Mouse (Mus musculus) lung, postnatal 10 days (tissue): Measurements from ENCODE around the gene Dnajc2.
A peak's percentile ranks its signal among the peaks of the same experiment; 100 is the strongest.
"Not testable (repeated sequence)": the region's sequence is repeated elsewhere in the genome, so short reads cannot be mapped to it uniquely, and the experiment has no call there.

Experiments used
- DNase-seq: peaks from one replicate; pipeline ENCODE4 v3.0.0; 2021

Gene Dnajc2

DNA sequence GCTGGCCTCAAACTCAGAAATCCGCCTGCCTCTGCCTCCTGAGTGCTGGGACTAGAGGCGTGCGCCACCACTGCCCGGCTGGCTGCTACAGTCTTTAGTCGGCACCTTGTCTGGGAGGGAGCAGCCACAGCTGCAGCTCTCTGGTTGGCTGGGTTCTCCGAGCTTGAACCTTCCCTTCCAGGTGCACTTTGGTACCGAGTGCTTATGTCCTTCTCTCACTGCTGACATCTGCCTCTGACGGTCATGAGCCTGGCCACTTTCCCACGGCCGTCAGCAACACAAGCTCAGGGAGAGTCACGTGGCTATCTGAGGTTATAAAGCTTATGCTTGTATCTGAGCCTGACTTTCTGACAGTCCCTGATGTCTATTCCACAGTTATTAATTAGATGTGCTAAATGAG lies 45.9 kb downstream of the Dnajc2 start:
- no peak for DNase-seq

- DNase-seq, result no peak
These were observed 47.4 kb downstream of the Dnajc2 start for GRCm38 (mm10) chr5:21737620-21738019.

GRCm38 (mm10) chr5:21736956-21737585 lies 48.0 kb downstream of the Dnajc2 start, which contains the start of gene Pmpcb:
TSS of gene Pmpcb (plus strand) at chr5:21737141.
- peak; percentile 92 for DNase-seq

DNA sequence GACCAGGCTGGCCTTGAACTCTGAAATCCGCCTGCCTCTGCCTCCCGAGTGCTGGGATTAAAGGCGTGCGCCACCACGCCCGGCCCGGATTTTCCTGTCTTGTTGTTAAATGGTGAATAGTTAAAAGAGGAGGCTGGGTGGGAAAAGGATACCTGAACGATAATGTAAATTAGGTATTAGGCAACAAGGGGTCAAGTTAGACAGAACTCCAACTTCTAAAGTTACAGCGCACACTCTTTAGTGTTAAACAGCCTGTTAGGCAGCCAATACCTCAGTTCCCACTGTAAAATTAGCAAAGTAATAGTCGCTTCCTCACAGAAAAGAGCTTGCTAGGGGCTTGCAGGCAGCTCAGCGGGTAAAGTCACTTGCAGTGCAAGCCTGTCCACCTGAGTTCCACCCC lies 49.0 kb downstream of the Dnajc2 start:
- no peak for DNase-seq

- peak; percentile 84 for DNase-seq
These were observed 49.5 kb downstream of the Dnajc2 start for GRCm38 (mm10) chr5:21735584-21735983.

DNA sequence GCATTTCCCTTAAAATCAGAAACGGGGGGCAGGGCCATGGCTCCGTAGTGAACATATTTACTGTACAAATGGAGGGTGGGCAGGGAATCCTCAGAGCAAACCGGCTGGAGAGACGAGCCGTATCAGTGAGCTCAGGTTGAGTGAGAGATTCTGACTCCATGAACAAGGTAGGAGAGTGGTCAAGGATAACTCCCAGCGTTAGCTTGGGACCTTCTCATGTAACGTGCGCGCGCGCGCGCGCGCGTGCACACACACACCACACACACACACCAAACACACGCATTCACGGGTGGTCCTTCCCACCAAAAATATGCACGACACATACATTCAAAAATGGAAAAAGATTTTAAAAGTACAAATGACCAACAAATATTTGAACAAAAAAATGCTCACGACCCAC lies 50.0 kb downstream of the Dnajc2 start:
- DNase-seq, result no peak

DNA sequence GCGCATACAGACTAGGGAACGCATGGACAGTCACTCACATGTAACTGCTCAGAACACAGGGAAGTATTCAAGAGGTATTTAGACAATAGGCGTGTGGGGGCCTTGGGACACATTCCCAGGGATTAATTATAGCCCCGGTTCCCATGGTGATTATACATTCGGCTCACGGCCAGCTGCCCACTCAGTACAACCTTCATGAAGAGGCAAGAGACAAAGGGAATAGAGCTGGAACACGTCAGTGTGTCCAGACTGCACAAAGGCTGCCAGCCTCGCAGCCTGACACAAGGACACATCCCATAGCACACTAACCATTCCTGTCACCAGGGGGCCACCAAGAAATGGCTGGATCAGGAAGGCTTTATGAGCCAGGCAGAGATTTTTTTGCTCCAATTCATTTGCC lies 52.1 kb downstream of the Dnajc2 start:
- peak; percentile 79 for DNase-seq

GRCm38 (mm10) chr5:21732177-21732911 lies 52.7 kb downstream of the Dnajc2 start:
- DNase-seq, result no peak

DNA sequence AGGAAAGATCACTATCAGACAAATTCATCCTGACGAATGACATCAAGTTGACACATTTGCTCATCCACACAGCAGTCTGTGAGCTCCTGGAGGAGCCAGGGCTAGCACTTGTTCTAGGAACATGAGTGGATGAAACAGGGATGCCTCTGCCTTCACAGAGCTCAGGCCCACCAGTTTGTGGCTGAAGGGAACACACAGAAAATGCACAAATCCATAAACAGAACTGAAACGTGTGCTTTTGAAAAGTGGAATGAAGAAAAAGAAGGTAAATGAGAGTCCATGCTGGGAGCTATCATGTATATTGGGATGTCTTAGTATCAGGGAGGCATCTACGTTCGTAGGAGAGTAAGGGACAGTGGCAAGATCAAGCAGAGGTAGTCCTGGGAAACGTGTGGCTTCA lies 55.9 kb downstream of the Dnajc2 start:
- no peak for DNase-seq

DNA sequence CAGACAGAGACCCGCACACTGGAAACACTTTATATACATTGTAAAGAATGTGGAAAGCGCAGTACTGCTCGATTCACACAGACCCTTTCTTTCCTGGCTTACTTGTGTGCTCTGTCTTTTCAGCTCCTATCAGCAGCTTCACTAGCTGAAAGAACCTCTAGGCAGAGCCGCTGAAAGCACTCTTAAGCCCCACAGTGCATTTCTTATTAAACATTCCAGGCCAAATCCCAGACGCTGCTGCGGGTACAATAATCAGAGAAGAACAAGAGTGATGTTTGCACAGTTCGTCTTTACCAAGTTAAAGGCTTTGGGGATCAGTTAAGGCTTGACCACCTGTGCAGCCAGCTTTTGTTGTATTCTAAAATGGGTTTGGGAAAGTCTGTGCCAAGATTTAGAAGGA lies 60.2 kb downstream of the Dnajc2 start:
- DNase-seq, result no peak

DNA sequence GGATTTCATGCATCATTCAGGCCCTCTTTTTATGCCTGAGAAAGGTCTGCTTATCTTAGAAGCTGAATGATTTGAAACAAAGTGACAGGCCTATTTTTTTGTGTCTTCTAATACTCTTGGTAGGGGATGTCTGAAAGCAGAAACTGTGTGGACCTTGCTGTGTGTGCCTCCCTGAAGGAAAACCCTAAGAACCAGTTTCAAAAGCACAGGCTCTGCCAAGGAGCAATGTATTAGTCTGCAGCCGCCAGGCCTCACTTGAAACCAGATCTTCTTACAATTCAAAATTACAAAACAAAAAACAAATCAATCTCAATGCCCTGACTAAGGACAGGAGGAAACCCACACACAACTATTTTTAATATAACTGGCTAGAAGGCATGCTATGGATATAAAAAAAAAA lies 60.6 kb downstream of the Dnajc2 start:
- DNase-seq, result no peak

DNA sequence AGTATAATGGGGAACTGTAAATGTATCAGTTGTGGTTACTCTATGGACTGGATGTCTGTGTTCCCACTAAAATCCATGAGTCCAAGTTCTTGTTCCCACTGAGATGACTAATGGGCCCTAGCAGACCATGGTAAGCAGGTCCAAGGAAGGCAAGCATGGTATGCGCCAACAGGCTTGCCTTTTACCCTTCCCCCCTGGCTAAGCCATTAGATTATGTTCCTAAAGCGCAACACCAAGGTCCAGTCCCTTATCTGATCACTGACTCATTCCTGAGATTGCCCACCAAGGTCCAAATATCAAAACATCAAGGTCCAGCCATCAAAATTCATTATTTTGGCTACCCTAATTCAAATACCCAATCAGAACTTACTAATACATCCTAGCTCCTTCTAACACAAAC lies 65.8 kb downstream of the Dnajc2 start:
- no peak for DNase-seq

DNA sequence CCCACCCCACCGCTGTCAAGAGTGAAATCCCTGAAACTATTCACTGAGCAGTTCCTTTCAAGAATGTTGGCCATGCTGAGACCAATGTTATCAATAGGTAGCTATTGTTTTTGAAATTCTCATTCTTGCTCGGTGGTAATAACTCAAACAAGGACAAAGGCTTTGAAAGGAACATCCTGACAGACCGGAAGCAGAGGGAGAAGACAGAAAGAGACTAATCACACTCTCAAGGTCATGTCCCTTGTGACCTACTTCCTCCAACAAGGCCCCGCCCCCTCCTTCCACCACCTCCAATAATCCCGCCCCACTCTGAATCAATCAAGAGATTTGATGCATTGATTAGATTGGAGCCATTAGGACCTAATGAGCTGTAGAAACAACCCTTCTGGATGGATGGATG lies 66.5 kb downstream of the Dnajc2 start:
- DNase-seq, result no peak

DNA sequence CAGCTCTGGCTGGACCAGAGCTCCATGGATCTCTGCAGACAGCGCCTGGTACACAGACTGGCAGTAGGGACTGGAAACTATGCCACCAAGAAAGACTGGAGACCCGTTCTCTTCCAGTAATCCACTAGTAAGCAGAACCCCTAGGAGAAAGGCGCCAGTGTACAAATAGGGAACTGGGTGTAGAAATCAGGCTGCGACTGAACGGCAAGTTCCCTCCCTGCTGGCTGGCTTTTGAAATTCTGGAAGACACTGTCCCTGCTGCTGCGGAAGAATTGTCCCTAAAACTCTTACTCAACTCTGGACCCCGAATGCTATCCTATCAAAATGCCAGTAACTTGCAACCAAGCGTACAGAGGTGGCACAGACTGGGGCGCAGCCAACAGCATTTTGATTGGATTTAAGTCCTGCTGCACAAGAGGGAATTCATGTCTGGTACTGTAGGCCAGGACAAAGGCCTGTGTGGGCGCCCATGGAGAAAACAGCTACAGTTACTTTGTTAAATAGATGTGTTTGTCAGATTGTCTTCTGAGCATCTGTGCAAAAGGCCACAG lies 67.8 kb downstream of the Dnajc2 start:
- no peak for DNase-seq

- no peak for DNase-seq
These were observed 70.6 kb downstream of the Dnajc2 start for GRCm38 (mm10) chr5:21714447-21714846.

GRCm38 (mm10) chr5:21712127-21712715 lies 72.8 kb downstream of the Dnajc2 start:
- DNase-seq, result no peak

DNA sequence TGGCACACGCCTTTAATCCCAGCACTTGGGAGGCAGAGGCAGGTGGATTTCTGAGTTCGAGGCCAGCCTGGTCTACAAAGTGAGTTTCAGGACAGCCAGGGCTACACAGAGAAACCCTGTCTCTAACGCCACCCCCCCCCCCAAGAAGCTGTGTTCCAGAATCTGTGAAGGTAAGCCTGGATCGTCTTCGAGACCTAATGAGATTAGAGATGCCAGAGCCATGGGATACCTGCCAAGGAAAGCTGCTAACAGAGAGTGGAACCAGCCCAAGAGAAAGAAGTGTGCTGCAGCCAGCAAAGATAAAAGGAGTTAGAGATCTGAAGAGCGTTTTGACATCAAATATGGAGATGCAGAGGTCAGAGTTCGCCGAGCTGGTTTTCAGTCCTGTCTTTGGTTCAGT lies 77.0 kb downstream of the Dnajc2 start:
- not testable (repeated sequence) for DNase-seq
